Mouse (Mus musculus) kidney, adult 11 months (tissue): ENCODE measurements around the gene Rnf17.

Experiments
- DNase-seq: peaks from one replicate; pipeline ENCODE4 v3.0.0; 2022

Gene Rnf17

GRCm38 (mm10) chr14:56402311-56403071 lies at the start of gene Rnf17:
Gene Rnf17, plus strand, starts transcription at chr14:56402581.
- DNase-seq: no peak

GRCm38 (mm10) chr14:56354803-56355202 lies 47.6 kb upstream of the Rnf17 start:
- no peak for DNase-seq

- no peak for DNase-seq
Measured at GRCm38 (mm10) chr14:56355396-56355795, 47.0 kb upstream of the Rnf17 start.

- DNase-seq: no peak
Measured at GRCm38 (mm10) chr14:56356196-56356595, 46.2 kb upstream of the Rnf17 start.

GRCm38 (mm10) chr14:56358422-56358821 lies 44.0 kb upstream of the Rnf17 start:
- no peak for DNase-seq

- no peak for DNase-seq
Measured at GRCm38 (mm10) chr14:56359131-56359530, 43.2 kb upstream of the Rnf17 start.

GRCm38 (mm10) chr14:56364711-56365237 lies 37.6 kb upstream of the Rnf17 start, which contains the start of gene Atp12a:
Gene Atp12a, plus strand, starts transcription at chr14:56365068.
- no peak for DNase-seq

GRCm38 (mm10) chr14:56365292-56365691 lies 37.1 kb upstream of the Rnf17 start:
- DNase-seq: no peak

GRCm38 (mm10) chr14:56366712-56367111 lies 35.7 kb upstream of the Rnf17 start:
- DNase-seq: peak; percentile 70

- DNase-seq: no peak
Measured at GRCm38 (mm10) chr14:56368834-56369233, 33.5 kb upstream of the Rnf17 start.

- peak; percentile 58 for DNase-seq
Measured at GRCm38 (mm10) chr14:56375731-56376130, 26.6 kb upstream of the Rnf17 start.

- no peak for DNase-seq
Measured at GRCm38 (mm10) chr14:56377745-56378144, 24.6 kb upstream of the Rnf17 start.

GRCm38 (mm10) chr14:56379336-56379735 lies 23.0 kb upstream of the Rnf17 start:
- peak; percentile 25 for DNase-seq

- no peak for DNase-seq
Measured at GRCm38 (mm10) chr14:56382366-56382765, 20.0 kb upstream of the Rnf17 start.

- no peak for DNase-seq
Measured at GRCm38 (mm10) chr14:56390247-56390646, 12.1 kb upstream of the Rnf17 start.

- no peak for DNase-seq
Measured at GRCm38 (mm10) chr14:56393704-56394312, 8.6 kb upstream of the Rnf17 start.

- DNase-seq: no peak
Measured at GRCm38 (mm10) chr14:56398001-56398400, 4.4 kb upstream of the Rnf17 start.

GRCm38 (mm10) chr14:56403072-56403375 lies 643 bp downstream of the Rnf17 start:
- DNase-seq: no peak

- DNase-seq: no peak
Measured at GRCm38 (mm10) chr14:56462090-56462489, 59.7 kb downstream of the Rnf17 start.

- no peak for DNase-seq
Measured at GRCm38 (mm10) chr14:56462729-56463128, 60.3 kb downstream of the Rnf17 start.

- no peak for DNase-seq
Measured at GRCm38 (mm10) chr14:56468145-56468544, 65.8 kb downstream of the Rnf17 start.

- DNase-seq: peak; percentile 12
Measured at GRCm38 (mm10) chr14:56489806-56490205, 87.4 kb downstream of the Rnf17 start.

GRCm38 (mm10) chr14:56502407-56502806 lies 100.0 kb downstream of the Rnf17 start:
- no peak for DNase-seq

- no peak for DNase-seq
Measured at GRCm38 (mm10) chr14:56506743-56507142, 104.4 kb downstream of the Rnf17 start.
